Mouse (Mus musculus) v-Abl transformed pro-B cells (cell line): Measurements from ENCODE around the gene Hinfp.
"Not testable (repeated sequence)": the region's sequence is repeated elsewhere in the genome, so short reads cannot be mapped to it uniquely, and the experiment has no call there.

Experiments used
- in situ Hi-C, 2 experiments: fragments of 400-800 bp; cut with MboI; formaldehyde crosslinking; loops; one replicate each; pipeline ENCODE4 v1.15.1; 2025; ENCODE audit not compliant: unreplicated experiment in 2 of 2

Hinfp gene

GRCm38 (mm10) chr9:44334396-44335330 is 29.2 kb upstream of the Hinfp start, which contains the start of gene H2afx:
Gene H2afx, plus strand, starts transcription at chr9:44334694.
- in situ Hi-C loops = no loop called here

DNA sequence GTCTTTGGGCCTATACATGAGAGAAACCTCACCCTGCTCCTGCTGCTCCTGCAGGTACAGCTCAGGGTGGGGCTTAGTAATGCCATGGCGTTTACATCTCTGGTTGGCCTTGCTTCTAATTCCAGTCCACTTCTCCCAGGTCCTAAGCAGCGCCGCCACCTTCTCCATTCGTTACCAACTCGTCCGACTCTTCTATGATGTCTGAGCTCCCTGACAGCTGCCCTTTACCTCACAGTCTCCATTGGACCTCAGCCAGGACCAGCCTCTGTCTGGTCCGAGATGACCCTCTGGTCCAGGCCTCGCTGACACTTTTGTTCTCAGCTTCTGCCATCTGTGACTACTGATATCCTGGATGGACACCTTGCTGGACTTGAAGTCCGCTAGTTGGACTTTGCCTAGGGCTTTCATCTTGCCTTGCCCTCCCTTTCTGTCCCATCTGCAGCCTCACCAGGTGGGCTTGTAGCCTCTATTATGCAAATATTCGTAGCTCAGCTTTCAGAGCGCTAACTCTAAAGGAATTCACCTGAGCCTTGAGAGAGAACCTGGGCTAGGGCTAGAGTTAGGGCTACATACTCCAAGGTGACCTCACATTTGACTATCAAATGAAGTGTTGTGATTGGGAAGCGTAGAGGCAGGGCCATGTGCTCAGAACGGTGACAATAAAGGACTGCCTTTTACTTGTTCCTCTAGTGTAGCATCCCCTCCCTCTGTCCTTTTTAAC is 27.6 kb upstream of the Hinfp start:
- in situ Hi-C loops = no loop called here

- in situ Hi-C loops = no loop called here
Measured at GRCm38 (mm10) chr9:44330736-44331135, 25.3 kb upstream of the Hinfp start.

- in situ Hi-C loops = no loop called here
Measured at GRCm38 (mm10) chr9:44327926-44328325, 22.5 kb upstream of the Hinfp start.

GRCm38 (mm10) chr9:44327064-44327711 is 21.7 kb upstream of the Hinfp start:
- in situ Hi-C loops = no loop called here

DNA sequence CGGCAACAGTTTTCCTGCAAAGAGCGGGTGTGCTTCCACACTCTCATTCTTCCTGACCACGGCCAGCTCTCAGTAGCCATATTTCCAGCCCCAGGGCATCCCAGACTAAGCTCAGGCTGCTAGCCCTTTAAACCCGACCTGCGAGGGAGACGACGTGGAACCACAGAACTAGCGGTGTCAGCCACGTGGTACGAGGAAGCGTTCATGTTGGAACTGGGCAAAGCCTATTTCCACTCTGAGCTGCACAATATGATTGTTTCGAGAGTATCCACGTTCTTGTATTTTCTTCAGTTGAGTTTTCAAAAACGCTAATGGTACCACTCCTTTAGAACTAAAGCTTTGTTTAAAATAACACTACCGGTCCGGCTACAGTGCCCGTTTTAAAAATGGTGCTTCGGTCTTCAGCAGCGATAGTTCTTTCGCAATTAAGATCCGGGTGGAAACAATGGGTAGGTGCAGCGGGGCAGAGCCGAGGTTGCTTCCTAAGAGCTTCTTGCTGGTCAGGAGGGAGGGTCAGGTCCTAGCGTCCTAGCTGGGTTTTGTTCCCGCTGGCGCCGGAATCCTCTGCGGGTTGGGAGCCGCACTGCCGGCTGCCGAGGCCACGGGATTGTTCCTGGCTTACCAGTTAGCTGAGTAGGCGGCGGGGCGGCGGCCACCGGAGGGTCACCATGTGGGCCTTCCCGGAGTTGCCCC is 21.0 kb upstream of the Hinfp start:
- in situ Hi-C loops = no loop called here

DNA sequence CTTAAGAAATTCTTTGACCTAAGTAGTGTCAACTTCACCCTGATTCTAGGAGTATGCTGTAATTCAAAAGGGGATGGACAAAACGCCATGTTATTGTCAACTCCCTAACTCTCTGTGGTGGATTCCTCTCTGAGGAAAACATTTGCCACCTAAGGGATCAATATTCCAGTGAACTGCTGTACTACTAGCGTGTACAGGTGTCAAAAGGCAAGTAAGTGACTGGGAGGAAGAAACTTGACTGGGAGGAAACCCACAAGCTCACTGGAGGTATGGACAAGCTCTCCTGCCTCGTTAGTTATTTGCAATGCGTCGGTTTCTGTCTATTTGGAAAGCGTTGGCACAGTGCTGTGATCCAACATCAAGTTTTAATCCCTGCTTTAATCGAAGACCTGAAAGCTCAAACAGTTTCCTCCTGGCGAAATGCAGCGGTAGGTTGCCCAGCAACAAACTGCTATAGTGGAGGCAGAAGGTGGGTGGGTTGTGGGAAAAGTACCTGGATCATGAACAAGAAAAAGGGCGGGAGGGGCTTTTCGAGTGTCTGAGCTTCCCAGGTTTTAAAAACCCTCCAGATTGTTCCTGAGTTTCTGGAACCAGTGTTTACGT is 20.4 kb upstream of the Hinfp start, which contains the start of gene Dpagt1:
Dpagt1 (plus strand) TSS at position 252 of the 603 bp plus-strand sequence.
- in situ Hi-C loops = no loop called here

DNA sequence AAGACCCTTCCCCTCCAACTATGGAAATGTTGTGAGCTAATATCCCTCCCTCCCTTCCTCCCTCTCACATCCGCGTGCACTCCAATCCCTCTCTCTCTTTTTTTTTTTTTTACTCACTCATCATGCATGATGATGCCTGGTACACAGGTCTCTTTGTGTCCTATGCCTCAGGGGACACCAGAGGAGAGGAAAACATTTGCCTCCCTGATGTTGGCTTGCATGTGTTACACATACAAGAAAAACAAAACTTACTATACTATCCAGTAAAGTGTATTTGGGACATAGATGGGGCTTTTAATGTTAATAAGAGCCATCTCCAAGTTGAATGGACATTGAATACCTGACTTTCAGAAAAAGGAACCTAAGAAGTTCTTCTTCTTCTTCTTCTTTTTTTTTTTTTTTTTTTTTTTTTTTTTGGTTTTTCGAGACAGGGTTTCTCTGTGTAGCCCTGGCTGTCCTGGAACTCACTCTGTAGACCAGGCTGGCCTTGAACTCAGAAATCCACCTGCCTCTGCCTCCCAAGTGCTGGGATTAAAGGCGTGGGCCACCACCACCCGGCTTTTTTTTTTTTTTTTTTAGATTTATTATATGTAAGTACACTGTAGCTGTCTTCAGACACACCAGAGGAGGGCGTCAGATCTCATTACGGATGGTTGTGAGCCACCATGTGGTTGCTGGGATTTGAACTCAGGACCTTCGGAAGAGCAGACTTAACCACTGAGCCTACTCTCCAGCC is 19.7 kb upstream of the Hinfp start:
- in situ Hi-C loops = not testable (repeated sequence)

GRCm38 (mm10) chr9:44324147-44324546 is 18.7 kb upstream of the Hinfp start:
- in situ Hi-C loops = no loop called here

- in situ Hi-C loops = not testable (repeated sequence)
Measured at GRCm38 (mm10) chr9:44323656-44324055, 18.2 kb upstream of the Hinfp start.

DNA sequence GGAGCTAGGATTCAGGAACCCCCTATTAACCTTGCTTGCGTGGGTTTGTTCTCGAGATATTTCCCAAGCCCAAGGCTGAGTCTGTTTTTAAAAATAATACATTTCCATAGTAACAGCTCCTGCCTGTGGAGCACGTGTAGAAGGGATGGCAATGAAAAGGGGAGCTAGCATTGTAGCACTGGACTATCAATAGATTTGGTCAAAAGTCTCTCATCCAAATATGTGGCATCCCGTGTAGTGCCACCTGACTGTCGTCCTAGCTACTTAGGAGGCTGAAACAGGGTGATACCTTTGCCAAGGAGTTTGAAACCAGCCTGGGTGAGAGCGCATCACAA is 15.3 kb upstream of the Hinfp start:
- in situ Hi-C loops = no loop called here

- in situ Hi-C loops = no loop called here
Measured at GRCm38 (mm10) chr9:44319887-44320798, 14.7 kb upstream of the Hinfp start, which contains the start of gene C2cd2l. Gene C2cd2l, minus strand, starts transcription at chr9:44320285.

- in situ Hi-C loops = no loop called here
Measured at GRCm38 (mm10) chr9:44319105-44319886, 13.8 kb upstream of the Hinfp start.

DNA sequence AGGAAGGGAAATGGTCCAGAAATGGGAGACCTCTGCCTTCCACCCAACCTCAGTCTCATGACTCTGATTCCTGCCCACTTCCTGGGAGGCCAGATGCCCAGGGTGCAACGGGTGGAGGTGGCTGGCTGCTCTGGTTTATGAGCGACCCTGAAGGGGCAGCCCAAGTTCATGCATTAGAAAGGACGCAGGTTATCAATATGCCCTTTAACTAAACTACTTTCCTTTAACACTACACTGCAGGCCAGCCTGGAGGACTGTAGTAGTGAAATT is 13.3 kb upstream of the Hinfp start:
- in situ Hi-C loops = no loop called here

- in situ Hi-C loops = no loop called here
Measured at GRCm38 (mm10) chr9:44318076-44318825, 12.8 kb upstream of the Hinfp start.

GRCm38 (mm10) chr9:44317452-44317851 is 12.0 kb upstream of the Hinfp start:
- in situ Hi-C loops = no loop called here

GRCm38 (mm10) chr9:44314910-44315309 is 9.4 kb upstream of the Hinfp start:
- in situ Hi-C loops = no loop called here
